Mouse (Mus musculus) lung, postnatal 0 days (tissue): ENCODE measurements around the gene Rhbdf2. TPM values are rescaled to one million over a fixed set of nuclear protein-coding genes. Genes with fewer than 3 reads are reported as not detected.

Experiments
- ATAC-seq: fragments of 200-750 bp; cut with Nextera tagmentation; 2 replicates; pipeline ENCODE4 v1.8.0; 2017; ENCODE audit warnings: moderate library complexity
- DNase-seq: peaks from one replicate; pipeline ENCODE4 v3.0.0-alpha.2; 2016; ENCODE audit warnings: low spot score
- H3K27ac ChIP-seq: fragments of 300-500 bp; sonication (generic); 2 replicates; pipeline ENCODE4 v1.5.1; 2014; ENCODE audit warnings: antibody characterized with exemption, mild to moderate bottlenecking, low read length, mixed read lengths
- H3K27me3 ChIP-seq: fragments of 300-500 bp; sonication (generic); replicated peaks from 2 replicates; pipeline ENCODE4 v1.6.1; 2014; ENCODE audit warnings: low read length, mixed read lengths; ENCODE audit not compliant: insufficient read depth
- H3K36me3 ChIP-seq: fragments of 300-500 bp; sonication (generic); 2 replicates; pipeline ENCODE4 v1.6.1; 2014; ENCODE audit warnings: low read length, mixed read lengths; ENCODE audit not compliant: insufficient read depth
- H3K4me1 ChIP-seq: fragments of 300-500 bp; sonication (generic); 2 replicates; pipeline ENCODE4 v1.6.1; 2014; ENCODE audit warnings: antibody characterized with exemption, low read depth, low read length, mixed read lengths; ENCODE audit not compliant: insufficient read depth
- H3K4me2 ChIP-seq: fragments of 300-500 bp; sonication (generic); replicated peaks from 2 replicates; pipeline ENCODE4 v1.6.1; 2014; ENCODE audit warnings: low read depth, mild to moderate bottlenecking, low read length, moderate library complexity, mixed read lengths
- H3K4me3 ChIP-seq: fragments of 300-500 bp; sonication (generic); 2 replicates; pipeline ENCODE4 v1.5.1; 2014; ENCODE audit warnings: low read depth, low read length
- H3K9ac ChIP-seq: fragments of 300-500 bp; sonication (generic); replicated peaks from 2 replicates; pipeline ENCODE4 v1.6.1; 2014; ENCODE audit warnings: low read depth, mild to moderate bottlenecking
- H3K9me3 ChIP-seq: fragments of 300-500 bp; sonication (generic); 2 replicates; pipeline ENCODE4 v1.6.1; 2016; ENCODE audit warnings: low read length, mixed read lengths
- CTCF ChIP-seq: IDR thresholded peaks from 2 replicates; pipeline ENCODE4 v1.5.1; 2016; ENCODE audit warnings: antibody characterized with exemption, mild to moderate bottlenecking
- EP300 ChIP-seq: IDR thresholded peaks from 2 replicates; pipeline ENCODE4 v1.6.1; 2016; ENCODE audit warnings: antibody characterized with exemption, mild to moderate bottlenecking, control low read depth
- WGBS: fragments of 180-500 bp; shearing (Covaris S2); extraction: QIAGEN DNeasy Blood & Tissue Kit; methylation state at CpG from one replicate; pipeline ENCODE4 v1.1.7; 2014; 5-methylcytosine and 5-hydroxymethylcytosine counted together
- polyA plus RNA-seq: library from polyadenylated mRNA; unstranded; fragments of >200 nt; fragmentation: Nextera tagmentation; extraction: Ambion mirVana; gene quantifications from 2 replicates; pipeline ENCODE4 v1.2.1, GENCODE M21; 2015

The Rhbdf2 gene
- polyA plus RNA-seq, 1 experiment from 2014 or later, result 23.5 TPM

GRCm38 (mm10) chr11:116627072-116628020, 527 bp upstream of the Rhbdf2 start:
- 29% methylated on average over 10 of the region's 10 CpGs for WGBS
- Histone ChIP-seq H3K4me3 (no peak overlapping the region), H3K9me3 (no peaks in the 10 kb centered on the region), H3K4me2 (no peak overlapping the region), H3K36me3 (no peaks in the 10 kb centered on the region), H3K27me3 (no peaks in the 10 kb centered on the region), H3K27ac (no peak overlapping the region), H3K4me1 (peaks cover 15% of the 10 kb centered on the region), H3K9ac (no peak overlapping the region)
- TF ChIP-seq CTCF, result peak; percentile 65
- no peak for TF ChIP-seq EP300
- DNase-seq, result no peak
- no peak for ATAC-seq

DNA sequence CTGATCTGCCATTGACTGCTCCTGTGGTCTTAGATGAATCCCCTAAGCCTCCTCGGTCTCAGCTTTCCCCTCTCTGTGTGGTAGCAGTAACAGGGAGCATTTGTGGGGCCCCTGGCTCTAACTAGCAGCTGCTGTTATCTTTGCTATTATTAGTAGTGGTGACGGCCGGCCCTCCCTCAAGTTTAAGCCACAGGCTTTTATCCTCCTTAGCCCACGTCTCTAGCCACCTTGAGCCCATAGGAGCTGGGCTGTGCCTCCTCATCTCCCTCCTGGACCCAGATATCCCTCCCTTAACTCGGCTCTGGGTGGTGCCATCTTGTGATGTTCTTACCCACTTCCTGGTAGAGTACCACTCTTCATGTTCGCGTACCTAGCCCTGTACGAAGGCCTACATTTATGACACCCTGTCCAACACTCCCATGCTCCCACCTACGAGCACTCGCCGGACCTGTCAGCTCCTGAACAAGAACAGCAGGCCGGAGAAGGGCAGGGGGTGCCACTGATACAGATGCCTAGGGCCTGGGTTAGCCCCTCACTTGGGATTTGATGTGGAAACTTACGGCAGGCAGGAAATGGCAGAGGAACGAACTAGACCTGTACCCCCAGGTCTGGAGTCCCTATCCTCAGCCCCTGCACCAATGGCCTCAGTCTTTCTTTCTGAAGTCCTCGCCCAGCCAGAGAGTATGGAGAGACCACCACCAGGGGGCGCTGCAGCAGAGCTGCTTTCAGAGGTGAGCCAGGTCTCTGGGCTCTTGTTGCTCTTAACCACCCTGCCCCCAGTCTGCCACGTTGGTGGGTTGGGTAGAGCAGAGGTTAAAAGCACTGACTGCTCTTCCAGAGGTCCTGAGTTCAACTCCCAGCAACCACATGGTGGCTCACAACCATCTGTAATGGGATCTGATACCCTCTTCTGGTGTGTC, 1.5 kb downstream of the Rhbdf2 start:
- Histone ChIP-seq H3K4me3 (no peak overlapping the region), H3K4me1 (peaks cover 30% of the 10 kb centered on the region), H3K9me3 (no peaks in the 10 kb centered on the region), H3K4me2 (no peak overlapping the region), H3K27ac (no peak overlapping the region), H3K36me3 (no peaks in the 10 kb centered on the region), H3K9ac (no peak overlapping the region), H3K27me3 (no peaks in the 10 kb centered on the region)
- ATAC-seq (no peak), DNase-seq (peak; percentile 37)
- TF ChIP-seq CTCF, result peak; percentile 82
- TF ChIP-seq EP300, result no peak
- 79% methylated on average over 17 of the region's 17 CpGs for WGBS

GRCm38 (mm10) chr11:116624131-116624832, 2.5 kb downstream of the Rhbdf2 start:
- no peak for TF ChIP-seq CTCF
- TF ChIP-seq EP300, result no peak
- Histone ChIP-seq H3K9me3 (no peaks in the 10 kb centered on the region), H3K27me3 (no peaks in the 10 kb centered on the region), H3K4me3 (peak overlapping the region; percentile 89), H3K9ac (peak overlapping the region; percentile 85), H3K4me1 (peaks cover 40% of the 10 kb centered on the region), H3K27ac (peak overlapping the region; percentile 92), H3K36me3 (no peaks in the 10 kb centered on the region), H3K4me2 (peak overlapping the region; percentile 78)
- ATAC-seq, result peak; percentile 54
- 13% methylated on average over 40 of the region's 42 CpGs for WGBS
- DNase-seq, result peak; percentile 86

DNA sequence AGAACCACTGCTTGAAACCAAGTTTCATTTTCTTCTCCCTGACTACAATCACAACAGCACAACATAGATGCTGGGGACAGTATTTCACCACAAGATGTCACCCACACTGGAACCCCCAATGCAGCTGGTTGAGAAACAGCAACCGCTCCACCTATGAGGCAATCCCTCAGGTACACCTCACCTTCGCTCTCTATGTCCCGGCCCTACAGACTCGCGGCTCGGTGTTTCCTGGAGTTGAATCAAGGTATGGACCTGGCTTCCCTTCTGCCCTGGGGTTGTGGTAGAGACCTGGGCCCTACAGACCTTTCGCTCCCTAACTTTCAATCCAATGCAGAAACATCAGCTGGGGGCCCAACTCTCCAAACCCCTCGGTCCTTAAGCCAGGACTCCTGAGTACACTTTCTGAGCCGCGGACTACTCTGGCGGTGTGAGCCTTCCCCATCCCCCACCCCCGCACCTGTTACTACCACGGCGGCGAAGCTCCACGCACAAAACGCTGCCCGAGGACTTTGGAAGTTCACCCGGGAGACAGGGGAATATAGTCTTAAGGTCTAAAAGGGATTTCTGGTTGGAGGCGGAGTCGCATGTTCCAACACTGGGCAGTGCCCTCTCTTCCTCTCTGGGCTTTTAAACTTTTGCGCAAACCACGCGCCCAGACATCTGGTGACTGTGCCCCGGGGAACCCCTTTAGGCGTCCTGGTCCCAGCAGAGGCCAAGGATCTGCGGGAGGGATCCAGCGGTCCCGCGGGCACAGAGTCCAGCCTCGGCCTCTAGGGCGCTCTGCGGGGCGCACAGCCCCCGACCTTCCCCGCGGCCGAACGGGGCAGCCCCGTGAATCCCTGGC, 3.3 kb downstream of the Rhbdf2 start:
- Histone ChIP-seq H3K27me3 (no peaks in the 10 kb centered on the region), H3K9me3 (no peaks in the 10 kb centered on the region), H3K4me2 (peak overlapping the region; percentile 78), H3K4me3 (peak overlapping the region; percentile 89), H3K36me3 (no peaks in the 10 kb centered on the region), H3K4me1 (peaks cover 48% of the 10 kb centered on the region), H3K27ac (peak overlapping the region; percentile 92), H3K9ac (peak overlapping the region; percentile 85)
- peak; percentile 76 for DNase-seq
- TF ChIP-seq CTCF (peak; percentile 35), EP300 (no peak)
- 6% methylated on average over 40 of the region's 40 CpGs for WGBS
- ATAC-seq, result no peak; the same call in 1 of the 2 replicates

DNA sequence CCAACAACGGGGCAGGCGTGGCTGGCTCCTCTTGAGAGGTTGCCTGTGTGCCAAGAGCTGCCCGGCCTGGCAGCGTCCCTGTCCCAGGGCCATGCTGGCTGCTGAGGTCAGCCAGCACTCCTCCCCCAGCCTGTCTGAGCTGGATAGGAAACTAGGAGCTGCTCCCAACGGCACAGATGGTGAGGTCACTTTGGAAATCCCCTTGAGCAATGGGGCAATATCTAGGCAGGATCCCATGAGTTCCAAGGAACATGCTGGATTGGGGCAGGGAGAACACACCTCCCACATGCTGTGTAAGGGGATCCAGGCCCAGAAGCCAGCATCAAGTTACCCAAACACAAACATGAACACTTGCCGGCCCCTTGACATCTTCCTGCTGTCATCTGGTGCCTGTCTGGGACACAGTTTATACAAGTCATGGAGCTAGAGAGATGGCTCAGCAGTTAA, 5.5 kb downstream of the Rhbdf2 start:
- no peaks in the 10 kb centered on the region for H3K27me3 ChIP-seq
- ATAC-seq, result peak; percentile 80
- peak; percentile 98 for DNase-seq
- no peaks in the 10 kb centered on the region for H3K9me3 ChIP-seq
- peak overlapping the region; percentile 78 for H3K4me2 ChIP-seq
- 6% methylated on average over 6 of the region's 6 CpGs for WGBS
- peak overlapping the region; percentile 92 for H3K27ac ChIP-seq
- H3K4me3 ChIP-seq, result no peak overlapping the region
- TF ChIP-seq CTCF (no peak), EP300 (peak; percentile 86)
- H3K4me1 ChIP-seq, result peaks cover 70% of the 10 kb centered on the region
- H3K36me3 ChIP-seq, result no peaks in the 10 kb centered on the region
- no peak overlapping the region for H3K9ac ChIP-seq
